Mouse (Mus musculus) forebrain, embryonic 10.5 days (tissue): ENCODE data around the gene Wbp11. TPM values are rescaled to one million over a fixed set of nuclear protein-coding genes. Genes with fewer than 3 reads are reported as not detected.

Experiments
- microRNA-seq: library from miRNA; unstranded; fragments of <30 nt; microRNA quantifications from one replicate; pipeline ENCODE4, GENCODE M21; 2017
- polyA plus RNA-seq: library from polyadenylated mRNA; unstranded; fragments of >200 nt; fragmentation: Nextera tagmentation; extraction: Ambion mirVana; gene quantifications from 2 replicates; pipeline ENCODE4 v1.2.1, GENCODE M21; 2016

Gene Wbp11
- polyA plus RNA-seq, 1 experiment from 2014 or later = 166 TPM

Small RNAs within 50 kb of the gene (microRNA-seq; reads per million reads assigned to microRNA genes)
- gene Gm44364 = not detected

Other genes starting within 250 kb of the Wbp11 start
- gene Plbd1, start 166.3 kb downstream of the Wbp11 start, polyA plus RNA-seq = 1.0 and 1.1 TPM in 2 replicates
- not detected in 2 replicates for gene Gucy2c, start 46.5 kb downstream of the Wbp11 start, polyA plus RNA-seq
- 0.38 and 0.49 TPM in 2 replicates for gene Hist4h4, start 23.8 kb downstream of the Wbp11 start, polyA plus RNA-seq
- gene H2afj, start 20.0 kb downstream of the Wbp11 start, polyA plus RNA-seq = 101 and 103 TPM in 2 replicates
- gene BC049715, start 607 bp downstream of the Wbp11 start, polyA plus RNA-seq = 1.7 and 1.9 TPM in 2 replicates
- not detected in 2 replicates for gene Smco3, start 7.2 kb upstream of the Wbp11 start, polyA plus RNA-seq
- 1.4 and 1.5 TPM in 2 replicates for gene Art4, start 29.5 kb upstream of the Wbp11 start, polyA plus RNA-seq
- gene Mgp, start 47.6 kb upstream of the Wbp11 start, polyA plus RNA-seq = 0.50 and 0.91 TPM in 2 replicates
- gene Erp27, start 93.9 kb upstream of the Wbp11 start, polyA plus RNA-seq = not detected in 2 replicates
- gene Pde6h, start 95.6 kb upstream of the Wbp11 start, polyA plus RNA-seq = not detected in 2 replicates
- gene Arhgdib, start 113.7 kb upstream of the Wbp11 start, polyA plus RNA-seq = 22.0 and 25.3 TPM in 2 replicates